Mouse (Mus musculus) MEL (cell line): ENCODE measurements at regions not wholly inside any gene's neighbourhood (a gene's known extent, or its start where the extent isn't known, plus 50 kb on each side); places are given as distances from the start of the nearest gene placed in this dataset.

ENCODE experiments used
- DNase-seq: peaks from one replicate; pipeline ENCODE4 v3.0.0; 2011; ENCODE audit warnings: low read depth, low spot score
- H3K27ac ChIP-seq: 2 replicates; pipeline ENCODE4 v1.5.1; 2012; ENCODE audit warnings: low read depth, mild to moderate bottlenecking, control low read depth, low read length, moderate library complexity; ENCODE audit not compliant: control insufficient read depth
- H3K27me3 ChIP-seq, 2 experiments: fragments of 150-350 bp in 1 of 2; sonication (generic) in 1 of 2; 2 replicates each; pipeline ENCODE4 v1.6.1; 2012; ENCODE audit warnings: low read length in 2 of 2, mild to moderate bottlenecking in 2 of 2, improper control_type of control experiment in 1 of 2, moderate library complexity in 1 of 2; ENCODE audit not compliant: insufficient read depth in 2 of 2, control insufficient read depth in 1 of 2
- H3K36me3 ChIP-seq, 2 experiments: 2 replicates each; pipeline ENCODE4 v1.6.1; 2012 to 2014; ENCODE audit warnings: low read length in 2 of 2, improper control_type of control experiment in 1 of 2, inconsistent platforms in 1 of 2, mild to moderate bottlenecking in 1 of 2; ENCODE audit not compliant: insufficient read depth in 2 of 2, control insufficient read depth in 1 of 2
- H3K4me1 ChIP-seq, 2 experiments: fragments of 150-350 bp in 1 of 2; sonication (generic) in 1 of 2; 2 replicates each; pipeline ENCODE4 v1.6.1; 2012; ENCODE audit warnings: low read length in 2 of 2, improper control_type of control experiment in 1 of 2, mild to moderate bottlenecking in 1 of 2; ENCODE audit not compliant: insufficient read depth in 2 of 2, control insufficient read depth in 1 of 2
- H3K4me3 ChIP-seq, 2 experiments: fragments of 150-350 bp in 1 of 2; sonication (generic) in 1 of 2; 2 replicates each; pipeline ENCODE4 v1.5.1; 2012; ENCODE audit warnings: low read depth in 2 of 2, low read length in 2 of 2, mild to moderate bottlenecking in 2 of 2, moderate library complexity in 2 of 2, control low read depth in 1 of 2, improper control_type of control experiment in 1 of 2; ENCODE audit not compliant: control insufficient read depth in 1 of 2, insufficient read depth in 1 of 2
- H3K79me2 ChIP-seq: 2 replicates; pipeline ENCODE4 v1.6.1; 2012; ENCODE audit warnings: mild to moderate bottlenecking, low read length, moderate library complexity; ENCODE audit not compliant: control insufficient read depth, poor library complexity, insufficient read depth
- H3K9ac ChIP-seq: 2 replicates; pipeline ENCODE4 v1.6.1; 2012; ENCODE audit warnings: low read depth, mild to moderate bottlenecking, control low read depth, low read length, moderate library complexity; ENCODE audit not compliant: control insufficient read depth, poor library complexity, severe bottlenecking
- H3K9me3 ChIP-seq: fragments of 150-350 bp; sonication (generic); replicated peaks from 2 replicates; pipeline ENCODE4 v1.6.1; 2012; ENCODE audit warnings: mild to moderate bottlenecking, low read length, improper control_type of control experiment, moderate library complexity; ENCODE audit not compliant: insufficient read depth
- CHD2 ChIP-seq: IDR thresholded peaks from 2 replicates; pipeline ENCODE4 v1.6.1; 2011; ENCODE audit warnings: low read length, improper control_type of control experiment
- CTCF ChIP-seq, 3 experiments: IDR thresholded peaks in 2 of 3; conservative IDR thresholded peaks in 1 of 3; 2 replicates each; pipeline ENCODE4 v1.5.1; 2011 to 2012; ENCODE audit warnings: low read length in 3 of 3, low read depth in 2 of 3, mild to moderate bottlenecking in 2 of 3, improper control_type of control experiment in 1 of 3, inconsistent platforms in 1 of 3, mixed read lengths in 1 of 3, moderate library complexity in 1 of 3; ENCODE audit not compliant: control insufficient read depth in 1 of 3, insufficient read depth in 1 of 3, poor library complexity in 1 of 3, severe bottlenecking in 1 of 3
- ETS1 ChIP-seq: IDR thresholded peaks from 2 replicates; pipeline ENCODE4 v1.6.1; 2012; ENCODE audit warnings: low read depth, mild to moderate bottlenecking, inconsistent platforms, low read length, improper control_type of control experiment, moderate library complexity
- GATA1 ChIP-seq: IDR thresholded peaks from 2 replicates; pipeline ENCODE4 v1.6.1; 2011; ENCODE audit warnings: low read depth, low read length, improper control_type of control experiment
- HCFC1 ChIP-seq: IDR thresholded peaks from 2 replicates; pipeline ENCODE4 v1.6.1; 2012; ENCODE audit warnings: low read depth, mild to moderate bottlenecking, inconsistent platforms, low read length, improper control_type of control experiment, moderate library complexity
- KAT2A ChIP-seq: conservative IDR thresholded peaks from 2 replicates; pipeline ENCODE4 v1.6.1; 2012; ENCODE audit warnings: low read depth, low read length, improper control_type of control experiment, inconsistent platforms
- MAFK ChIP-seq: IDR thresholded peaks from 2 replicates; pipeline ENCODE4 v1.6.1; 2011; ENCODE audit warnings: low read depth, mild to moderate bottlenecking, low read length, improper control_type of control experiment, borderline replicate concordance
- MAX ChIP-seq: IDR thresholded peaks from 2 replicates; pipeline ENCODE4 v1.6.1; 2011; ENCODE audit warnings: low read length, improper control_type of control experiment
- MAZ ChIP-seq: IDR thresholded peaks from 2 replicates; pipeline ENCODE4 v1.6.1; 2012; ENCODE audit warnings: low read depth, mild to moderate bottlenecking, inconsistent platforms, low read length, improper control_type of control experiment
- MYB ChIP-seq: IDR thresholded peaks from 2 replicates; pipeline ENCODE4 v1.6.1; 2011; ENCODE audit warnings: mild to moderate bottlenecking, low read depth, low read length, improper control_type of control experiment
- NELFE ChIP-seq: IDR thresholded peaks from 2 replicates; pipeline ENCODE4 v1.6.1; 2011; ENCODE audit warnings: low read depth, low read length, improper control_type of control experiment
- NRF1 ChIP-seq: IDR thresholded peaks from 2 replicates; pipeline ENCODE4 v1.6.1; 2014; ENCODE audit warnings: low read depth, mild to moderate bottlenecking, inconsistent platforms, low read length, improper control_type of control experiment, moderate library complexity; ENCODE audit not compliant: poor library complexity, insufficient read depth, severe bottlenecking
- POLR2AphosphoS2 ChIP-seq: IDR thresholded peaks from 2 replicates; pipeline ENCODE4 v1.6.1; 2011; ENCODE audit warnings: low read length, improper control_type of control experiment
- RCOR1 ChIP-seq: IDR thresholded peaks from 2 replicates; pipeline ENCODE4 v1.6.1; 2012; ENCODE audit warnings: low read depth, mild to moderate bottlenecking, inconsistent platforms, low read length, improper control_type of control experiment
- SIN3A ChIP-seq: IDR thresholded peaks from 2 replicates; pipeline ENCODE4 v1.6.1; 2012; ENCODE audit warnings: low read length, improper control_type of control experiment, inconsistent platforms
- SMC3 ChIP-seq: IDR thresholded peaks from 2 replicates; pipeline ENCODE4 v1.6.1; 2011; ENCODE audit warnings: low read depth, low read length, improper control_type of control experiment
- TCF12 ChIP-seq: IDR thresholded peaks from 2 replicates; pipeline ENCODE4 v1.6.1; 2014; ENCODE audit warnings: low read depth, mild to moderate bottlenecking, inconsistent platforms, low read length, improper control_type of control experiment, moderate library complexity
- UBTF ChIP-seq: IDR thresholded peaks from 2 replicates; pipeline ENCODE4 v1.6.1; 2012; ENCODE audit warnings: low read depth, mild to moderate bottlenecking, inconsistent platforms, low read length, improper control_type of control experiment, moderate library complexity, borderline replicate concordance; ENCODE audit not compliant: insufficient read depth
- USF1 ChIP-seq: IDR thresholded peaks from 2 replicates; pipeline ENCODE4 v1.6.1; 2014; ENCODE audit warnings: low read depth, mild to moderate bottlenecking, inconsistent platforms, low read length, improper control_type of control experiment, moderate library complexity
- USF2 ChIP-seq, 2 experiments: IDR thresholded peaks; 2 replicates each; pipeline ENCODE4 v1.6.1; 2011 to 2012; ENCODE audit warnings: improper control_type of control experiment in 2 of 2, low read length in 2 of 2, borderline replicate concordance in 1 of 2, inconsistent platforms in 1 of 2, low read depth in 1 of 2, mild to moderate bottlenecking in 1 of 2; ENCODE audit not compliant: insufficient read depth in 1 of 2
- ZNF384 ChIP-seq: IDR thresholded peaks from 2 replicates; pipeline ENCODE4 v1.6.1; 2012; ENCODE audit warnings: low read depth, mild to moderate bottlenecking, inconsistent platforms, low read length, improper control_type of control experiment

GRCm38 (mm10) chr17:51397973-51398372 is 218.8 kb upstream of the Tbc1d5 start:
- no peaks in the 10 kb centered on the region for H3K4me1 ChIP-seq
- no peak for DNase-seq
- no peak overlapping the region for H3K4me3 ChIP-seq
- no peak overlapping the region for H3K9ac ChIP-seq
- H3K27ac ChIP-seq: no peak overlapping the region
- TF ChIP-seq NRF1 (no peak), ETS1 (no peak), KAT2A (no peak), ZNF384 (no peak), TCF12 (no peak), MAFK (no peak), NELFE (no peak), CTCF (IDR thresholded peaks at IDR 0.05 in 2 of 3, conservative IDR thresholded peaks at IDR 0.05 in 1 of 3; ENCODE audit: control insufficient read depth in 1 of 3, insufficient read depth in 1 of 3, low read depth in 2 of 3, low read length in 3 of 3, poor library complexity in 1 of 3, severe bottlenecking in 1 of 3) (no peak), MYB (no peak), POLR2AphosphoS2 (no peak), SMC3 (no peak)
- no peaks in the 10 kb centered on the region for H3K79me2 ChIP-seq
- H3K27me3 ChIP-seq: no peaks in the 10 kb centered on the region
- H3K9me3 ChIP-seq: no peaks in the 10 kb centered on the region
- H3K36me3 ChIP-seq: no peaks in the 10 kb centered on the region

DNA sequence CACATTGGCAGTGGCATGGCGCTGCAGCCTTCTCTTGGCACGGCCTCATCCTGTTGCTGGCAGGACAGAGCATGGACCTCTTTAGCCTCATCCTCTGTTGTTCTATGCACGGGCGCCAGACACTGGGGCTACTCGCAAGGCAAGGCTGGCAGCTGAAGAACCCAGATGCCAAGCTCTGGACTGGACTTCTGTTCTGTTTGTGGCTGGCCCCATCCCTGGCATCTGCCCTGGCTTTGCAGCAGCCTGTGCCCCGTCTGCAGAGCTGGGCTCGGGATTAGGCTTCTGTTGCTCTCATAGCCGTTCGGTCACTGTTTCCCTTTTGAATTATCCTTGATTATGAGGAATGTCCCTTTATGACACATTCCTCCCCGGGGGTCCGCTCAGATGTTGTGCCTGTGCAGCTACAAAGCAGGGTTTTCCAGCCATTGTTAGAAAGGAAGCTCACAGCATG is 214.6 kb upstream of the Tbc1d5 start:
- H3K79me2 ChIP-seq: no peaks in the 10 kb centered on the region

More for the DNA sequence above, 214.6 kb upstream of the Tbc1d5 start:
- TF ChIP-seq SIN3A (no peak), CHD2 (no peak), TCF12 (no peak), ETS1 (no peak), USF2 (IDR thresholded peaks at IDR 0.05; ENCODE audit: borderline replicate concordance in 1 of 2, insufficient read depth in 1 of 2, low read depth in 1 of 2, low read length in 2 of 2) (no peak), POLR2AphosphoS2 (no peak), ZNF384 (no peak), MAX (no peak), RCOR1 (no peak), MYB (no peak), MAFK (no peak), SMC3 (no peak), USF1 (no peak), MAZ (no peak), HCFC1 (no peak), GATA1 (no peak), UBTF (no peak)
- TF ChIP-seq, all 39 proteins: peak for 0
- no peaks in the 10 kb centered on the region for H3K27me3 ChIP-seq
- no peak overlapping the region for H3K4me3 ChIP-seq
- no peaks in the 10 kb centered on the region for H3K36me3 ChIP-seq
- no peak overlapping the region for H3K9ac ChIP-seq
- H3K4me1 ChIP-seq: no peaks in the 10 kb centered on the region
- no peaks in the 10 kb centered on the region for H3K9me3 ChIP-seq
- no peak for DNase-seq
- H3K27ac ChIP-seq: no peak overlapping the region
